Mouse (Mus musculus): ENCODE results near the gene Hapln1.

- TF ChIP-seq POLR2A (IDR thresholded peaks at IDR 0.05; ENCODE audit: control insufficient read depth, low read depth, low read length): no peak
- no peak for TF ChIP-seq CTCF (IDR thresholded peaks at IDR 0.05; ENCODE audit: control insufficient read depth, insufficient read depth, insufficient replicate concordance, low read depth, low read length)
Observed at GRCm38 (mm10) chr13:89493678-89494077, 45.9 kb upstream of the Hapln1 start.
